Mouse (Mus musculus): ENCODE measurements around the gene Maml2. TPM values are rescaled to one million over a fixed set of nuclear protein-coding genes. Genes with fewer than 3 reads are reported as not detected.

The Maml2 gene
- total RNA-seq, 2 experiments from 2014 or later: 5.0 to 6.5 TPM

GRCm38 (mm10) chr9:13491854-13492620 is 194.3 kb downstream of the Maml2 start:
- no peak for DNase-seq (ENCODE audit: low spot score in 2 of 2)

- no peak for DNase-seq (ENCODE audit: low spot score in 2 of 2)
Measured at GRCm38 (mm10) chr9:13492807-13493206, 195.1 kb downstream of the Maml2 start.

GRCm38 (mm10) chr9:13493746-13494145 is 196.0 kb downstream of the Maml2 start:
- no peak for DNase-seq (ENCODE audit: low spot score in 2 of 2)

GRCm38 (mm10) chr9:13495530-13495929 is 197.8 kb downstream of the Maml2 start:
- no peak for DNase-seq (ENCODE audit: low spot score in 2 of 2)

GRCm38 (mm10) chr9:13497016-13497415 is 199.3 kb downstream of the Maml2 start:
- DNase-seq (ENCODE audit: low spot score in 2 of 2): no peak

GRCm38 (mm10) chr9:13497690-13498333 is 200.1 kb downstream of the Maml2 start:
- no peak for DNase-seq (ENCODE audit: low spot score in 2 of 2)

GRCm38 (mm10) chr9:13500045-13500444 is 202.3 kb downstream of the Maml2 start:
- no peak for DNase-seq (ENCODE audit: low spot score in 2 of 2)

GRCm38 (mm10) chr9:13505024-13505423 is 207.3 kb downstream of the Maml2 start:
- no peak for DNase-seq (ENCODE audit: low spot score in 2 of 2)

- no peak for DNase-seq (ENCODE audit: low spot score in 2 of 2)
Measured at GRCm38 (mm10) chr9:13506956-13507821, 209.4 kb downstream of the Maml2 start.

- no peak for DNase-seq (ENCODE audit: low spot score in 2 of 2)
Measured at GRCm38 (mm10) chr9:13507822-13508188, 210.0 kb downstream of the Maml2 start.

- no peak for DNase-seq (ENCODE audit: low spot score in 2 of 2)
Measured at GRCm38 (mm10) chr9:13509751-13510150, 212.0 kb downstream of the Maml2 start.

- no peak for DNase-seq (ENCODE audit: low spot score in 2 of 2)
Measured at GRCm38 (mm10) chr9:13510621-13511369, 213.0 kb downstream of the Maml2 start.

- no peak for DNase-seq (ENCODE audit: low spot score in 2 of 2)
Measured at GRCm38 (mm10) chr9:13513135-13513534, 215.4 kb downstream of the Maml2 start.

- no peak for DNase-seq (ENCODE audit: low spot score in 2 of 2)
Measured at GRCm38 (mm10) chr9:13514435-13514834, 216.7 kb downstream of the Maml2 start.

- no peak for DNase-seq (ENCODE audit: low spot score in 2 of 2)
Measured at GRCm38 (mm10) chr9:13515976-13516375, 218.2 kb downstream of the Maml2 start.

GRCm38 (mm10) chr9:13518031-13518430 is 220.3 kb downstream of the Maml2 start:
- no peak for DNase-seq (ENCODE audit: low spot score in 2 of 2)

- no peak for DNase-seq (ENCODE audit: low spot score in 2 of 2)
Measured at GRCm38 (mm10) chr9:13518441-13518971, 220.7 kb downstream of the Maml2 start.

GRCm38 (mm10) chr9:13522061-13522820 is 224.5 kb downstream of the Maml2 start:
- DNase-seq (ENCODE audit: low spot score in 2 of 2): no peak

- no peak for DNase-seq (ENCODE audit: low spot score in 2 of 2)
Measured at GRCm38 (mm10) chr9:13523046-13523445, 225.3 kb downstream of the Maml2 start.

- no peak for DNase-seq (ENCODE audit: low spot score in 2 of 2)
Measured at GRCm38 (mm10) chr9:13525075-13525474, 227.3 kb downstream of the Maml2 start.
